Mouse (Mus musculus) kidney, embryonic 15.5 days (tissue): ENCODE results near the gene Cenpe. TPM values are rescaled to one million over a fixed set of nuclear protein-coding genes. Genes with fewer than 3 reads are reported as not detected.

Experiments used
- ATAC-seq: fragments of 200-750 bp; cut with Nextera tagmentation; replicated peaks from 2 replicates; pipeline ENCODE4 v1.8.0; 2017; ENCODE audit warnings: moderate TSS enrichment; ENCODE audit not compliant: low FRiP score
- H3K27ac ChIP-seq: fragments of 300-500 bp; sonication (generic); 2 replicates; pipeline ENCODE4 v1.5.1; 2015; ENCODE audit warnings: mild to moderate bottlenecking, inconsistent platforms
- H3K27me3 ChIP-seq: fragments of 300-500 bp; sonication (generic); 2 replicates; pipeline ENCODE4 v1.6.1; 2015; ENCODE audit warnings: inconsistent platforms
- H3K36me3 ChIP-seq: fragments of 300-500 bp; sonication (generic); 2 replicates; pipeline ENCODE4 v1.6.1; 2015; ENCODE audit warnings: inconsistent platforms
- H3K4me1 ChIP-seq: fragments of 300-500 bp; sonication (generic); 2 replicates; pipeline ENCODE4 v1.6.1; 2015; ENCODE audit warnings: inconsistent platforms
- H3K4me2 ChIP-seq: fragments of 300-500 bp; sonication (generic); 2 replicates; pipeline ENCODE4 v1.6.1; 2015; ENCODE audit warnings: moderate library complexity, mild to moderate bottlenecking, inconsistent platforms
- H3K4me3 ChIP-seq: fragments of 300-500 bp; sonication (generic); replicated peaks from 2 replicates; pipeline ENCODE4 v1.5.1; 2015; ENCODE audit warnings: mild to moderate bottlenecking, inconsistent platforms
- H3K9ac ChIP-seq: fragments of 300-500 bp; sonication (generic); 2 replicates; pipeline ENCODE4 v1.6.1; 2015; ENCODE audit warnings: mild to moderate bottlenecking, inconsistent platforms
- H3K9me3 ChIP-seq: fragments of 300-500 bp; sonication (generic); replicated peaks from 2 replicates; pipeline ENCODE4 v1.6.1; 2016; ENCODE audit warnings: inconsistent platforms
- WGBS: fragments of 180-500 bp; shearing (Covaris S2); methylation state at CpG from one replicate; pipeline ENCODE4 v1.1.7; 2015; ENCODE audit warnings: mixed read lengths; 5-methylcytosine and 5-hydroxymethylcytosine counted together
- polyA plus RNA-seq: library from polyadenylated mRNA; unstranded; fragments of >200 nt; fragmentation: Nextera tagmentation; extraction: Ambion mirVana; gene quantifications from 2 replicates; pipeline ENCODE4 v1.2.1, GENCODE M21; 2015

Gene Cenpe
- polyA plus RNA-seq, 1 experiment from 2014 or later, result 30.8 TPM

- Histone ChIP-seq H3K4me2 (no peak overlapping the region), H3K36me3 (no peaks in the 10 kb centered on the region), H3K4me1 (peaks cover 11% of the 10 kb centered on the region), H3K9ac (no peak overlapping the region), H3K9me3 (no peaks in the 10 kb centered on the region), H3K27me3 (no peaks in the 10 kb centered on the region), H3K4me3 (no peak overlapping the region), H3K27ac (no peak overlapping the region)
- ATAC-seq, result no peak
- WGBS, result 84% methylated on average over 11 of the region's 11 CpGs
These were observed 72.9 kb downstream of the Cenpe start for GRCm38 (mm10) chr3:135285256-135285655.

DNA sequence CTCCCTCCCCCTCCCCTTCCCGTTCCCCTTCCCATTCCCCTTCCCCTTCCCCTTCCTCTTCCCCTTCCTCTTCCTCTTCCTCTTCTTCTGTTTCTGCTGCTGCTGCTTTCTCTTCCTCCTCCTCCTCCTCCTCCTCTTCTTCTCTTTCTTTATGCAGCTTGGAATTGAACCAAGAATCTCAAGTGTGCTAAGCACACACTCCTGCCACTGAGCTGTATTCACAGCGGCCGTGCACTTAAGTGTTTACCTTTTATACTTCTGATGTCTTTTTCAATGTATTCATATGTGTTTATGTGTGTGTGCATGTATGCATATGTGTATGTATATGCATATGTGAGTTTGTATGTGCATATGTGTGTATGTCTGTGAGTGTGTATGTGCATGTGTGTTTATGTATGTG, 73.5 kb downstream of the Cenpe start:
- Histone ChIP-seq H3K36me3 (no peaks in the 10 kb centered on the region), H3K9ac (no peak overlapping the region), H3K9me3 (no peaks in the 10 kb centered on the region), H3K4me1 (peaks cover 8% of the 10 kb centered on the region), H3K27ac (no peak overlapping the region), H3K27me3 (no peaks in the 10 kb centered on the region), H3K4me2 (no peak overlapping the region), H3K4me3 (no peak overlapping the region)
- no peak for ATAC-seq
- 76% methylated on average over 3 of the region's 3 CpGs for WGBS

DNA sequence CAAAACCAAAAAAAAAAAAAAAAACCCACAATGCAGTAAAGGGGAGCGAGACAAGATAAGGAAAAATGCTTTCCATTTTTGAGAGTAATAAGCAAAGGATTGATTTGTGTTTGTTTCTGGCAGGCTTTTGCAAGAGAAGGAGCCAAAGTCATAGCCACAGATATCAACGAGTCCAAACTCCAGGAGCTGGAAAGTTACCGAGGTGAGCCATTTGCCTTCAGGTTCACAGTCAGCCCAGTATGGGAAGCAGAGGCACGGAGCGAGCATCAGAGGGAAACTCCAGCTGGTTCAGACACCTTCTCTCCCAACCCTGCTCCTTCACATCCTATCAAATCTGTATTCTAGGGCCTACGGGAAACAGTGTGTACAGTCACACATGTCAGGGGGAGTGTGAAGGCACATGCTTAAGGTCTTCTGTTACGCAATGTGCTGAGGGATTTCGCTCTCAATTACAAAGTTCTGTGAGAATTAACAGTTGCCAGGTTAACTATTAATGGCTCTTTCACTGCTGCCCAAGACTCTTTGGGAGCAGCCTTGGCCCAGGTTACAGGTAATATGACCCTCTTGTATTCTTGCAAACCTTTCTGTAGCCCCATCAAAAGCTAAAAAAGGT, 75.9 kb downstream of the Cenpe start:
- H3K4me3 ChIP-seq, result no peak overlapping the region
- no peaks in the 10 kb centered on the region for H3K9me3 ChIP-seq
- H3K27me3 ChIP-seq, result no peaks in the 10 kb centered on the region
- no peak overlapping the region for H3K9ac ChIP-seq
- no peaks in the 10 kb centered on the region for H3K4me1 ChIP-seq
- peak; percentile 63 for ATAC-seq
- 69% methylated on average over 8 of the region's 8 CpGs for WGBS
- H3K27ac ChIP-seq, result peak overlapping the region; percentile 15; the same call in 1 of the 2 replicates
- H3K36me3 ChIP-seq, result no peaks in the 10 kb centered on the region
- no peak overlapping the region for H3K4me2 ChIP-seq

- ATAC-seq, result no peak
- Histone ChIP-seq H3K27ac (no peak overlapping the region), H3K27me3 (no peaks in the 10 kb centered on the region), H3K4me1 (no peaks in the 10 kb centered on the region), H3K4me3 (no peak overlapping the region), H3K9ac (no peak overlapping the region), H3K4me2 (no peak overlapping the region), H3K36me3 (no peaks in the 10 kb centered on the region), H3K9me3 (no peaks in the 10 kb centered on the region)
- 84% methylated on average over 1 of the region's 1 CpGs for WGBS
These were observed 76.8 kb downstream of the Cenpe start for GRCm38 (mm10) chr3:135289148-135289547.

GRCm38 (mm10) chr3:135290249-135290894, 78.0 kb downstream of the Cenpe start:
- Histone ChIP-seq H3K27me3 (no peaks in the 10 kb centered on the region), H3K4me3 (no peak overlapping the region), H3K27ac (no peak overlapping the region), H3K9me3 (no peaks in the 10 kb centered on the region), H3K36me3 (no peaks in the 10 kb centered on the region), H3K9ac (no peak overlapping the region), H3K4me2 (no peak overlapping the region), H3K4me1 (no peaks in the 10 kb centered on the region)
- ATAC-seq, result peak; percentile 72
- WGBS, result 97% methylated on average over 4 of the region's 7 CpGs

- Histone ChIP-seq H3K4me2 (no peak overlapping the region), H3K27me3 (no peaks in the 10 kb centered on the region), H3K36me3 (no peaks in the 10 kb centered on the region), H3K9me3 (no peaks in the 10 kb centered on the region), H3K9ac (0 out of 2 replicates have a peak overlapping the region, but pooled peaks have one; percentile 1), H3K4me1 (no peaks in the 10 kb centered on the region), H3K4me3 (no peak overlapping the region), H3K27ac (no peak overlapping the region)
- no peak for ATAC-seq
- WGBS, result 51% methylated on average over 7 of the region's 7 CpGs
These were observed 81.4 kb downstream of the Cenpe start for GRCm38 (mm10) chr3:135293703-135294102.

DNA sequence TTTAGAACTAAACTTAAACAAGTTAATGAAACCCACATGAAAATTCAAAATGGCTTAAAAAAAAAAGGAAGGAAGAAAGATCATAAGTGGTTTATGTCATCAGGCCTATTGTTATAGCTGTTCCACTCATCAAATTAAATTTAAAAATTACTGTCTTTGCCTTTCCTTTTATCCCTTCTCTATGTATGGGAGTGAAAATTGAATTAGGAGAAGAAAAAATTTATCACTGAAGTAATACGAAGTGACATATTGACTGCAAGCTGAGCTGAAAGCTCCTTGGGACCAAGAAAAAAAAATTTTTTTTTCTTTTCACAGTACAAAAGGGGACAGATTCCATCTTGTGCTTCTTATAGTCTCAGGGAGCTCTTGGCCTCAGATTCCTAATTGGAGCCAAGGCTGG, 83.2 kb downstream of the Cenpe start:
- Histone ChIP-seq H3K9ac (no peak overlapping the region), H3K4me2 (no peak overlapping the region), H3K27me3 (no peaks in the 10 kb centered on the region), H3K9me3 (no peaks in the 10 kb centered on the region), H3K27ac (no peak overlapping the region), H3K4me1 (no peaks in the 10 kb centered on the region), H3K4me3 (no peak overlapping the region), H3K36me3 (no peaks in the 10 kb centered on the region)
- ATAC-seq, result no peak
- WGBS, result 87% methylated on average over 1 of the region's 1 CpGs

GRCm38 (mm10) chr3:135298560-135298959, 86.2 kb downstream of the Cenpe start:
- H3K27ac ChIP-seq, result no peak overlapping the region
- H3K27me3 ChIP-seq, result no peaks in the 10 kb centered on the region
- H3K36me3 ChIP-seq, result no peaks in the 10 kb centered on the region
- no peak overlapping the region for H3K4me2 ChIP-seq
- H3K4me1 ChIP-seq, result no peaks in the 10 kb centered on the region
- 87% methylated on average over 3 of the region's 3 CpGs for WGBS
- H3K9ac ChIP-seq, result no peak overlapping the region
- no peak for ATAC-seq
- no peaks in the 10 kb centered on the region for H3K9me3 ChIP-seq
- H3K4me3 ChIP-seq, result no peak overlapping the region

GRCm38 (mm10) chr3:135300081-135300480, 87.7 kb downstream of the Cenpe start:
- Histone ChIP-seq H3K4me1 (peaks cover 2% of the 10 kb centered on the region; the same call in 1 of the 2 replicates), H3K36me3 (no peaks in the 10 kb centered on the region), H3K4me2 (no peak overlapping the region), H3K27ac (no peak overlapping the region), H3K27me3 (no peaks in the 10 kb centered on the region), H3K9ac (no peak overlapping the region), H3K4me3 (no peak overlapping the region), H3K9me3 (no peaks in the 10 kb centered on the region)
- WGBS, result 50% methylated on average over 6 of the region's 6 CpGs
- ATAC-seq, result no peak

DNA sequence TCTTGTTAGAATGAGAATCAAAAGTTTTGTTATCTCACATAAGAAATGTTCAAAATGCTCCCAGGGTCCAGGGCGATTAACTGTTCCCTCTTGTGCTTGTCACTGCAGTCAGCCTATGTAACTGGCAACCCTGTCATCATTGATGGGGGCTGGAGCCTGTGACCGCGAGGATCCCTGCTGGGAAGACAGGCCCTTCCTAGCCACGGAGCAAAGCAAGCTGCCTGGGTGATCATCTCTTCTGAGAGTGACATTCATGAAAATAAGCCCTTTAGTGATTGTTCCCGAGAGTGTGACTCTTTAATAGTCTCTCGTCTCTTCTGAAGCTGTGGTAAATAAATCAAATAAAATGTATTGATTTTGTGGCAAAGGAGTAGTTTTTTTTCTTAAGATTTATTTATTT, 91.7 kb downstream of the Cenpe start:
- Histone ChIP-seq H3K27ac (no peak overlapping the region), H3K9me3 (no peaks in the 10 kb centered on the region), H3K36me3 (no peaks in the 10 kb centered on the region), H3K27me3 (0 out of 2 replicates have a peak, but pooled peaks cover 3% of the 10 kb centered on the region), H3K4me2 (no peak overlapping the region), H3K4me1 (peaks cover 10% of the 10 kb centered on the region), H3K4me3 (no peak overlapping the region), H3K9ac (no peak overlapping the region)
- no peak for ATAC-seq
- 29% methylated on average over 6 of the region's 6 CpGs for WGBS

GRCm38 (mm10) chr3:135304566-135304965, 92.2 kb downstream of the Cenpe start:
- no peak for ATAC-seq

DNA sequence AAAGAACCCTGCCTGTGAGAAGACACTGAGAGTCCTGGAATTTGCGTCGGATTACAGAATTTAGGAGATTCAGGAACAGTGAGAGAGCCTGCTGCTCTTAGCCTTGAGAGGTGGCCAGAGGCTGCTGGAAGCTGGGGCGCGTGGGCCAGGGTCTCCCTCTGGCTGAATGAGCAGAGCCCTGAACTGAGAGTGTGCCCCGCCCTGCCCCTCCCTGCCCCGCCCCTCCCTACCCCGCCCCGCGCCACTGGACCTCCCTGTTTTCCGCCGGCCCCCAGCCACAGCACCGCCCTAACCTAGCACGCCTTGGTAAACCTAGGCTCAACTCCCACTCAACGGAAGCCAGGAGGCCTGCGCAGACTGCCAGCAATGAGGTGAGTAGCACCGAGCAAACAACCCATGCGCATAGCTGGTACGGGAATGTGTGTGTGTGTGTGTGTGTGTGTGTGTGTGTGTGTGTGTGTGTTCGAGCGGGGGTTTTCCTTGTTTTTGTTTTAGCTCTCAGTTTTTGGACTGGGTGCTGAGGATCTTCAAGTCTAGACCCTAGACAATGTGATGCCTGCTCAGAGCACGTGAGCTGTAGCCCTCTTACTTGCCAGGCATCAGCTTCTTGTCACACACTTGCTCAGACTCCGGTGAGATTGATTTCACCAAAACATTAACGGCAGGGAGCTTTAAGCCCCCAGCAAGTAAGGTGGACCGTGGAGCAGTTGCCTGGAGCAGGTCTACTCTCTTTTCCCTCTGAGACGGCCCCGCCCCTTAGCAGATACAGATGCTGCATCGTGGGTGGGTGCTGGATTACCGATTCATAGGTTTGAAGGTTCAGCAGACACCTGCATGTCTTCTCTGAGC, 95.3 kb downstream of the Cenpe start, which contains the start of gene Slc9b2:
TSS of gene Slc9b2 (plus strand) at position 290 of the 849 bp plus-strand sequence.
- Histone ChIP-seq H3K4me3 (peak within 1 kb of the TSS; percentile 41), H3K27ac (no peak within 1 kb of the TSS), H3K36me3 (no peaks in the 10 kb centered on the region), H3K9me3 (no peaks in the 10 kb centered on the region), H3K4me2 (peak within 1 kb of the TSS; percentile 77), H3K27me3 (0 out of 2 replicates have a peak, but pooled peaks cover 3% of the 10 kb centered on the region), H3K9ac (peak within 1 kb of the TSS; percentile 15; the same call in 1 of the 2 replicates), H3K4me1 (peaks cover 10% of the 10 kb centered on the region)
- WGBS, result 5% methylated on average over 28 of the region's 28 CpGs
- ATAC-seq, result peak; percentile 97

More at GRCm38 (mm10) chr3:135304566-135304965, 92.2 kb downstream of the Cenpe start:
- 25% methylated on average over 9 of the region's 9 CpGs for WGBS
- Histone ChIP-seq H3K9ac (no peak overlapping the region), H3K4me3 (no peak overlapping the region), H3K4me1 (peaks cover 10% of the 10 kb centered on the region), H3K9me3 (no peaks in the 10 kb centered on the region), H3K27ac (no peak overlapping the region), H3K36me3 (no peaks in the 10 kb centered on the region), H3K4me2 (no peak overlapping the region), H3K27me3 (0 out of 2 replicates have a peak, but pooled peaks cover 3% of the 10 kb centered on the region)
